Mouse (Mus musculus) limb, embryonic 15.5 days (tissue): ENCODE results near the gene Snrpf. TPM values are rescaled to one million over a fixed set of nuclear protein-coding genes. Genes with fewer than 3 reads are reported as not detected.

Source experiments
- ATAC-seq: fragments of 200-750 bp; cut with Nextera tagmentation; 2 replicates; pipeline ENCODE4 v1.8.0; 2017; ENCODE audit warnings: low read depth, moderate TSS enrichment; ENCODE audit not compliant: insufficient number of reproducible peaks, low FRiP score, low TSS enrichment
- H3K27ac ChIP-seq: fragments of 300-500 bp; sonication (generic); 2 replicates; pipeline ENCODE4 v1.5.1; 2015; ENCODE audit warnings: moderate library complexity, mild to moderate bottlenecking, inconsistent platforms
- H3K27me3 ChIP-seq: fragments of 300-500 bp; sonication (generic); 2 replicates; pipeline ENCODE4 v1.6.1; 2015; ENCODE audit warnings: inconsistent platforms
- H3K36me3 ChIP-seq: fragments of 300-500 bp; sonication (generic); 2 replicates; pipeline ENCODE4 v1.6.1; 2015; ENCODE audit warnings: inconsistent platforms
- H3K4me1 ChIP-seq: fragments of 300-500 bp; sonication (generic); 2 replicates; pipeline ENCODE4 v1.6.1; 2015; ENCODE audit warnings: inconsistent platforms
- H3K4me2 ChIP-seq: fragments of 300-500 bp; sonication (generic); 2 replicates; pipeline ENCODE4 v1.6.1; 2015; ENCODE audit warnings: mild to moderate bottlenecking, inconsistent platforms
- H3K4me3 ChIP-seq: fragments of 300-500 bp; sonication (generic); 2 replicates; pipeline ENCODE4 v1.5.1; 2015; ENCODE audit warnings: mild to moderate bottlenecking, inconsistent platforms
- H3K9ac ChIP-seq: fragments of 300-500 bp; sonication (generic); 2 replicates; pipeline ENCODE4 v1.6.1; 2015; ENCODE audit warnings: inconsistent platforms
- H3K9me3 ChIP-seq: fragments of 300-500 bp; sonication (generic); 2 replicates; pipeline ENCODE4 v1.6.1; 2016; ENCODE audit warnings: inconsistent platforms
- WGBS: fragments of 180-500 bp; shearing (Covaris S2); methylation state at CpG from one replicate; pipeline ENCODE4 v1.1.7; 2015; 5-methylcytosine and 5-hydroxymethylcytosine counted together
- polyA plus RNA-seq: library from polyadenylated mRNA; unstranded; fragments of >200 nt; fragmentation: Nextera tagmentation; extraction: Ambion mirVana; gene quantifications from 2 replicates; pipeline ENCODE4 v1.2.1, GENCODE M21; 2015

Snrpf gene
- polyA plus RNA-seq = 96.3 and 98.8 TPM in 2 replicates

DNA sequence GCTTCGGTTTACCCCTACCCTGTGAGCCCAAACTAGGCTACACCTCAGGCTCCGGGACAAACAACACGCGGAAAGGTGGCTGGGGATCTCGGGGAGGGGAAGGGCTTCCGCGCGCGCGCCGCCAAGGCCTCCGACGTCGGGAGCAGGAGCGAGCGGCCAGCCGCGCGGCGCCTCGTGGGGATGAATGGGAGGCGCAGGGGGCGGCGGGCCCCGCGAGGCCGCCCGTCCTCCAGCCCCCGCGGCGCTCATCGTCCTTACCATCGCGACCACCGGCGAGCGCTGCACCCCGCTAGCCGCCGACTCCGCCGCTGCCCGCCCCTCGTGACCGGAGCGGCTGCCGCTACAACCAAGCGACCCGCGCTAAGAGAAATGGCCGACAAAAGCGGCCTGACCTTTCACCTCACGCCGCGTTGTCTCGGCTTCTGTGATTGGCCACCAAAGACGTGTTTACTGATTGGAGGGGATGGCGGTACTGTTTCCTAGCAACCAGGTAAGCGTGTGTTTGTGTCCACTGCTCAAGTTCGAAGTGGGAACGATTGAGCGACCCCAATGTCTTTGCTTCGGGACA is at the start of gene Snrpf:
Gene Snrpf, minus strand, starts transcription at position 426 of the 568 bp plus-strand sequence.
- ATAC-seq = peak; percentile 77
- H3K27me3 ChIP-seq = 0 out of 2 replicates have a peak, but pooled peaks cover 3% of the 10 kb centered on the region
- H3K27ac ChIP-seq = peak within 1 kb of the TSS; percentile 67
- WGBS = under 1% methylated on average over 63 of the region's 63 CpGs
- peaks cover 8% of the 10 kb centered on the region; the same call in 1 of the 2 replicates for H3K36me3 ChIP-seq
- H3K4me1 ChIP-seq = peaks cover 10% of the 10 kb centered on the region
- H3K9me3 ChIP-seq = no peaks in the 10 kb centered on the region
- H3K9ac ChIP-seq = peak within 1 kb of the TSS; percentile 58
- peak within 1 kb of the TSS; percentile 72 for H3K4me3 ChIP-seq
- peak within 1 kb of the TSS; percentile 78 for H3K4me2 ChIP-seq

DNA sequence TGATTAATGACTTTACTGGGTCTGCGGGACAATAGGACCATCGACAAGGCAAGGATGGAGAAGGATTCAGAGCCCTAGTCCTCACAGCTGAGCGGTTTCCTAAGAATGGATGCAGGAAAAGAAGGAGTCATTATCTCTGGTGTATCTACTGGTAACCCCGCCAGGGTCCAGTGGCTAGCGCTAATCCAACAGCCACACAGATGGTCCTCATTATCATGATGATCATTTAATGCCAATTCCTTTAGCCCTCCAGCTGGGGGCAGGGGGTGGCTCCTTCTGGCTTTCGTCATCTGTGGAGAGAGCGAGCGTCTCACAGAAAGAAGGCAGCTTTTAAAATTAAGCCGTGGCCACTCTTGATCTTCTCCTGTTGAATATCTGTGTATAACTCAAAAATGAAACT is 46.4 kb upstream of the Snrpf start:
- 31% methylated on average over 9 of the region's 9 CpGs for WGBS
- Histone ChIP-seq H3K4me2 (no peak overlapping the region), H3K27me3 (peaks cover 12% of the 10 kb centered on the region; the same call in 1 of the 2 replicates), H3K9ac (no peak overlapping the region), H3K27ac (no peak overlapping the region), H3K9me3 (no peaks in the 10 kb centered on the region), H3K4me3 (no peak overlapping the region), H3K4me1 (peaks cover 12% of the 10 kb centered on the region), H3K36me3 (no peaks in the 10 kb centered on the region)
- ATAC-seq = no peak

DNA sequence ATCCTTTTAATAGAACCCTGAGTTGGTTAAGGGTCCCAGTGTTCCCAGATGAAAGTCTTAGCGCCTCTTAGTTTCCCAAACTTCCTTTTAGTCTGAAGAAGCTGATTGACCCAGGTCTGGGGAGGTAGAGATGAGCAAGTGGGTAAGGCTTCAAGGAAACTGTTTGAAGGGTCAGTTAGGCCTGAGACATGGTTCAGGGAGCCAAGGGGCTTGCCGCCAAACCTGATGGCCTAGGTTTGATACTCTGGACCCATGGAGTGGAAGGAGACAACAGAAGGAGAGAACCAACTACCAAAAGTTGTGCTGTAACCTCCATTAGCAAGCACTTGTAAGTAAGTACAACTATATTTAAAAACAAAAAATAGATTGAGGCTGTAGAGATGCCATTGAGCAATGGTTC is 44.5 kb upstream of the Snrpf start:
- Histone ChIP-seq H3K4me3 (no peak overlapping the region), H3K27ac (no peak overlapping the region), H3K36me3 (no peaks in the 10 kb centered on the region), H3K9me3 (no peaks in the 10 kb centered on the region), H3K4me2 (no peak overlapping the region), H3K4me1 (0 out of 2 replicates have a peak, but pooled peaks cover 3% of the 10 kb centered on the region), H3K9ac (no peak overlapping the region), H3K27me3 (peaks cover 6% of the 10 kb centered on the region; the same call in 1 of the 2 replicates)
- WGBS = 94% methylated on average over 2 of the region's 2 CpGs
- ATAC-seq = no peak

DNA sequence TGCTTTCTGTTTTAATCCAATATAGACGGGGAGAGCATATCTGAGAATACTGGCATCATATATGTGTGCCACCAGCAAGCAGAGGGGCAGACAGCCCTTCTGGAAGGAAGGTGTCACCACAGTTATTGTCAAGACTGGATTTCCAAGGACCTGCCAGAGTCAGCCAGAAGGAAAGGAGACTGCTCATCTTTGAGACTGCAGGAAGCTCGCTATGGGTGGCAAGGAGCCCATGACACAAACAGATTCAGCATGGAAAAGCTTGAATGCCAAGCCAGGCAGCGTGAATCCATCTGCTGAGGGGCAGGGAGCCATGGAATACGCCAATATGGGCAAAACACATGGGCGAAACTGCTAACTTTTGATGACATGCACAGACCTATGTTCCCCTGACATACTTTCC is 44.1 kb upstream of the Snrpf start:
- WGBS = 84% methylated on average over 5 of the region's 5 CpGs
- no peaks in the 10 kb centered on the region for H3K36me3 ChIP-seq
- no peak for ATAC-seq

DNA sequence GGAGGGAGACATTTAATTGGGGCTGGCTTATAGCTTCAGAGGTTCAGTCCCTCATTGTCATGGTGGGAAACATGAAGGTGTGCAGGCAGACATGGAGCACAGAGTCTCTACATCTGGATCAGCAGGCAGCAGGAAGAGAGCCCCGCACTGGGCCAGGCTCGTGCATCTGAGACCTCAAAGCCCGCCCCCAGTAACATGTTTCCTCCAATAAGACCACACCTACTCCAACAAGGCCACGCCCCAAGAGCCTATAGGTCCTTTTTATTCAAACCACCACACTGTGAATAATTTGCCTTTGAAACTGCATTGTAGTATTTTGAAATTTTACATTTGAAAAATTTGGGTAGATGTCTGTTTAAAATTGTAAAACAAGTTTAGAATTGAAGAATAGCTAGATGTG is 42.6 kb upstream of the Snrpf start:
- Histone ChIP-seq H3K4me2 (no peak overlapping the region), H3K27me3 (no peaks in the 10 kb centered on the region), H3K36me3 (no peaks in the 10 kb centered on the region), H3K4me1 (0 out of 2 replicates have a peak, but pooled peaks cover 3% of the 10 kb centered on the region), H3K4me3 (no peak overlapping the region), H3K27ac (no peak overlapping the region), H3K9ac (no peak overlapping the region), H3K9me3 (no peaks in the 10 kb centered on the region)
- WGBS = 76% methylated on average over 4 of the region's 4 CpGs
- no peak for ATAC-seq

More for the DNA sequence above, 44.1 kb upstream of the Snrpf start:
- no peaks in the 10 kb centered on the region for H3K9me3 ChIP-seq
- no peak overlapping the region for H3K27ac ChIP-seq
- peaks cover 6% of the 10 kb centered on the region; the same call in 1 of the 2 replicates for H3K27me3 ChIP-seq
- H3K9ac ChIP-seq = no peak overlapping the region
- no peak overlapping the region for H3K4me3 ChIP-seq
- 0 out of 2 replicates have a peak, but pooled peaks cover 3% of the 10 kb centered on the region for H3K4me1 ChIP-seq
- H3K4me2 ChIP-seq = no peak overlapping the region

DNA sequence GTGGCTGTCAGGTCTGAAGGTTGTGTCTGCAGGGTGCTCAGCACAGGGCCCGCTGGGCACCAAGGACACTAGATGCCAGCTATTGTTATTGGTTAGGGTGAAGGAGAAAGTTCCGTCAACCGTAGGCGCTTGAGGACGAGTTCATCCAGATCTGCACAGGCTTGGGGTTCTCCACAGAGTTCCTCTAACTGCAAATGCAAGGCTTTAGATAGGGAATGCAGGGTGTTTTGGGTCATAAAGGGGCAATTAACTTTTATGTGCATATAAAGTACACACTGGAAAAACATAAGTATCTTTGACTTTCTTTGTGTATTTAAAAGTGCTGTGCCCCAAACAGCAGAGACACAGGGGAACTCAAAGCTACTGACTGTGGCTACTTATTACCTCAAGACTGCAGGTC is 40.8 kb upstream of the Snrpf start:
- no peak overlapping the region for H3K4me2 ChIP-seq
- no peak overlapping the region for H3K27ac ChIP-seq
- no peaks in the 10 kb centered on the region for H3K36me3 ChIP-seq
- WGBS = 77% methylated on average over 5 of the region's 5 CpGs
- no peaks in the 10 kb centered on the region for H3K4me1 ChIP-seq
- no peak for ATAC-seq
- no peaks in the 10 kb centered on the region for H3K9me3 ChIP-seq
- H3K4me3 ChIP-seq = no peak overlapping the region
- no peaks in the 10 kb centered on the region for H3K27me3 ChIP-seq
- H3K9ac ChIP-seq = no peak overlapping the region

DNA sequence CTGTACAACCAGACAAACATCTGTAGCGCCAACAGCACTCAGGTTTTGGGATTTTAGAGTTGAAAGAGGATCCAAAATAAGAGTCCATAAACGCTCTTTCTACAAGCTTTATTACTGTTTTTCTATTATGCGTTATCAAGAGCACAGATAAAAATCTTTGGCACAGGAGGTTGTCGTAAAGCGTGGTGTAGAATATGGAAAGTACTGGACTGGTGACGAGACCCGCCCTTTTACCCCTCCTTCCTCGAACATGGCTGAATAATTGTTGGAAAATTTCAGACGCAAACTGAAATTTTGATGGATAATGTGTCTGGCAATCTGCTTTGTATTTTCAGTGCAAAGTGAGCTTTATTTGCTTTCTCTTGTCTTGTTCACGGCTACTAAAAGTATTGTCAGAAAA is 34.6 kb upstream of the Snrpf start:
- 58% methylated on average over 10 of the region's 10 CpGs for WGBS
- Histone ChIP-seq H3K9me3 (no peaks in the 10 kb centered on the region), H3K36me3 (no peaks in the 10 kb centered on the region), H3K4me3 (no peak overlapping the region), H3K4me1 (no peaks in the 10 kb centered on the region), H3K27me3 (no peaks in the 10 kb centered on the region), H3K4me2 (no peak overlapping the region), H3K27ac (no peak overlapping the region), H3K9ac (no peak overlapping the region)
- ATAC-seq = no peak

DNA sequence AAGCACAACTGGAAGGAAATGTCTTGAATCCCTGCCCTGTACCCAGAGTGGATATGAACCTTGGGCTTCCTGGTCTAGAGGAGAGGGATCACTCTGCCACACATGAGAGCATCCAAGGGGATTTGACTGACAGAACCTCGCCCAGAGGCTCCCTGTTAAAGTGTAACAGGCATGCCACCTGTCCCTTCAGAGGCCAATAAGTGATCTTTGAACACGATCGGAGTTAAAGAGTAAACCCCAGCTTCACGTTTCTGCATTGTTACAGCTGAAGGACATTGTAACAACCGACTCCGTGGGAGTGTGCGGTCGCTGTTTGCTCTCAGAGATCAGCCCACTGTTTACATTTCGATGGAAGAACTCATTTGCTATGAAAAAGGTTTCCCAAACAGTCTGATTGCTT is 34.2 kb upstream of the Snrpf start:
- Histone ChIP-seq H3K27ac (no peak overlapping the region), H3K4me2 (no peak overlapping the region), H3K36me3 (no peaks in the 10 kb centered on the region), H3K9ac (no peak overlapping the region), H3K4me1 (no peaks in the 10 kb centered on the region), H3K4me3 (no peak overlapping the region), H3K9me3 (no peaks in the 10 kb centered on the region), H3K27me3 (no peaks in the 10 kb centered on the region)
- 57% methylated on average over 9 of the region's 9 CpGs for WGBS
- ATAC-seq = no peak

DNA sequence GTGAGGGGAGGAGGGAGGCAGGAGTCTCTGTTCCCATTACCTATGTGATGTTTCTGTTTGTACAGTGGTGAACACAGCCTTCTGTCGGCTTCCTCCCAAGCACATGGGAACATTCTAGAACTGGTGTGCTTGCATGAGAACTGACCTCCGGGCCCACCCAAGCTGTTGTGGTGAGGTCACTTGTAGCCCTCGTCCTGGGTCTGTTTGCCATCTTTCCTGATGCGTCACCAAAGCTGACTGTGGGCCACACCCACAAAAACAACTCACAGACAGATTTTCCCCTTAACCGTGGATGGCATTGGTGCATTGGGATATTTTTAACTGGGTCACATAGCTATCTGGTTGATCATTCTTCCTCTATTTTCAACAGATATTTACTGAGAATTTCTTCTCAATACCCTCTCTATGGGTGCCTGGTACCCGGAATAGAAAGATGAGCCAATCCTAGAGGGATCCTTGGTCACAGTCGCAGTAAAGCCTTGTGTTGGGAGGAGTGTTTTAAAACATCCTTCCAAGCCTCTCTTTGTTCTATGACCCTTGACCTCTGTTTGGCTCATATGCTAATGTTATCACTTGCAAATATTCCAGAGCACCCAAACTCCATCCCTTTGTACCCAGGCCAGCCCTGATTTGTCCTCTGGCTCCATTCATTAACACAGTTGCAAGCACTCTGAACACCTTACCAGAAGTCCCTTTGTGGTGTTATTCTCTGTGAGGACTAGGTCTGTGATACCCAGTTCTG is 31.1 kb upstream of the Snrpf start:
- H3K4me3 ChIP-seq = no peak overlapping the region
- H3K27me3 ChIP-seq = no peaks in the 10 kb centered on the region
- ATAC-seq = no peak
- no peak overlapping the region for H3K27ac ChIP-seq
- H3K36me3 ChIP-seq = no peaks in the 10 kb centered on the region
- H3K9me3 ChIP-seq = no peaks in the 10 kb centered on the region
- no peak overlapping the region for H3K4me2 ChIP-seq
- whole genome bisulfite sequencing = 67% methylated on average over 7 of the region's 7 CpGs
- H3K4me1 ChIP-seq = no peaks in the 10 kb centered on the region
- H3K9ac ChIP-seq = no peak overlapping the region

DNA sequence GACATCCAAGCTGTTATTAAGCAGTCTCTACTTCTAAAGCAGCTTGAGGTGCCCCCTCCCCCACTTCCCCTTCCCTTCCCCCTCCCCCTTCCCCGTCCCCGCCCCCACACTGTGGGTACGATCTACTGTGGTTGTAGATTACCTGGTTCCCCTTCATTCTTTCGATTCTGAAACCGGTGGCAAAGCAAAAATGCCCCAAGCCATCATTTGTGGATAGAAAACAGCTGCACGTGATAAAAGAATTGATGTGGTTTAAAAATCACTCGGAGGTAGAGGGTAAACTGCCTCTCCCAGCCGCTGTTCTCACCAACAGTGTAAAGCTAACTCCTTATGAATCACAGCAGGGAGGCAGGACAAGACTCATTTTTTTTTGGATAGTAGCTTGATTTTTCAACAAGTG is 25.3 kb upstream of the Snrpf start:
- Histone ChIP-seq H3K9ac (no peak overlapping the region), H3K4me2 (no peak overlapping the region), H3K27ac (no peak overlapping the region), H3K27me3 (no peaks in the 10 kb centered on the region), H3K9me3 (no peaks in the 10 kb centered on the region), H3K4me3 (no peak overlapping the region), H3K4me1 (no peaks in the 10 kb centered on the region), H3K36me3 (no peaks in the 10 kb centered on the region)
- no peak for ATAC-seq
- WGBS = 26% methylated on average over 8 of the region's 8 CpGs

DNA sequence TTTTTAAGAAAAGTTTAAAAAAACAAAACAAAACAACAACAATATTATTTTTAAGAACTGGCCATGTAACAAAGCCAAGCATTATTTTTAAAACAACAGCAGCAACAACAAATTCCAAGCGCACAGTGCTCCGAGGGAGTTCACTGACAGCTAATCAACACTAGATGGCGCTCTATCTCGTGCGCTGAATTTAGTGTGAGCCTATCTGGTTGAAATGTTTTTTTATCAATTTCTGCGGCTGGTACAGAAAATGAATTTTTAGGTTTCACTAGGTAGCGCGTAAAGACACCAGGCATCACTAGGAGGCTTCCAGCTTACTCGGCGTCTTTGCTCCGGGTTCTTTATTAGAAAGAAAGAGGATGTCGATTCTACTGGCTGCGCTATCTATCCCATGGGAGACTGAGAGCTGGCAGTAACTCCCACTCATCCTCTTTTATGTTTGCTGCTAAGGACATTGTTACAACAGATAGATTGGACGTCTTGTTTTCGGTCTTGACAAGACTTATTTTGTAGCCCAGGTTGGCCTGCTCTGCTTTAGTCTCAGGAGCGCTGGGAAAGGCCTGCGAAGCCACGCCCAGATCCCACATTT is 22.0 kb upstream of the Snrpf start:
- Histone ChIP-seq H3K36me3 (no peaks in the 10 kb centered on the region), H3K9me3 (no peaks in the 10 kb centered on the region), H3K4me1 (no peaks in the 10 kb centered on the region), H3K27me3 (no peaks in the 10 kb centered on the region), H3K9ac (no peak overlapping the region), H3K4me2 (no peak overlapping the region), H3K4me3 (no peak overlapping the region), H3K27ac (no peak overlapping the region)
- 42% methylated on average over 18 of the region's 18 CpGs for WGBS
- no peak for ATAC-seq

DNA sequence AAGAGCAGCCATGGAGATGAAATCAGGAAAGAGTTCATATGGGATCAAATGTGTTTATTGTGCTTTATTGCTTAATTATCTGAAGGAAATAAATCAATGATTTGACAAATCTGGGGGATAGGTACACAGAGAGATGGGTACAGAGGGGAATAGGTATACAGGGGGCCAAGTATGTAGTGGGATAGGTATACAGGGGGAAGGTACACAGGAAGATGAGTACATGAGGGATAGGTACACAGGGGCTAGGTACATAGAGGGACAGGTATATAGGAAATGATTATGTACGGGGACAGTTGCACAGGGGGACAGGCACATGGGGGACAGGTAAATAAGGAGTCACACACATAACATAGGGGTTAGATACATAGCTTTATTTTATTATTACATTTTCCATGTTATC is 21.4 kb upstream of the Snrpf start:
- 96% methylated on average over 1 of the region's 1 CpGs for WGBS
- ATAC-seq = no peak
- Histone ChIP-seq H3K4me1 (no peaks in the 10 kb centered on the region), H3K9ac (no peak overlapping the region), H3K9me3 (no peaks in the 10 kb centered on the region), H3K4me3 (no peak overlapping the region), H3K27me3 (no peaks in the 10 kb centered on the region), H3K36me3 (no peaks in the 10 kb centered on the region), H3K27ac (no peak overlapping the region), H3K4me2 (no peak overlapping the region)
